Mouse (Mus musculus) small intestine, adult 2 months (tissue): Measurements from ENCODE around the gene Trp73.

Experiments used
- CTCF ChIP-seq: fragments of 200-500 bp; IDR thresholded peaks from 2 replicates; pipeline ENCODE4 v1.5.1; 2012; ENCODE audit warnings: low read depth, mild to moderate bottlenecking, control low read depth, inconsistent platforms, low read length, moderate library complexity, mixed read lengths; ENCODE audit not compliant: insufficient replicate concordance, insufficient read length; ENCODE audit errors: extremely low read depth
- POLR2A ChIP-seq: fragments of 200-500 bp; IDR thresholded peaks from 2 replicates; pipeline ENCODE4 v1.6.1; 2012; ENCODE audit warnings: low read depth, mild to moderate bottlenecking, control low read depth, inconsistent platforms, low read length, moderate library complexity

GRCm38 (mm10) chr4:154134803-154135202 is 5.2 kb downstream of the Trp73 start:
- TF ChIP-seq CTCF: no peak
- TF ChIP-seq POLR2A: no peak
